Mouse (Mus musculus) ES-E14 (cell line): ENCODE data around the gene Wdr11.

Experiments used
- CHD2 ChIP-seq: IDR thresholded peaks from 2 replicates; pipeline ENCODE4 v1.6.1; 2014; ENCODE audit warnings: mild to moderate bottlenecking, low read depth, low read length, inconsistent platforms
- HCFC1 ChIP-seq: IDR thresholded peaks from 2 replicates; pipeline ENCODE4 v1.6.1; 2012; ENCODE audit warnings: low read length, inconsistent platforms, borderline replicate concordance; ENCODE audit not compliant: insufficient read depth
- ZC3H11A ChIP-seq: IDR thresholded peaks from 2 replicates; pipeline ENCODE4 v1.6.1; 2012; ENCODE audit warnings: low read depth, mild to moderate bottlenecking, inconsistent platforms, low read length, borderline replicate concordance

DNA sequence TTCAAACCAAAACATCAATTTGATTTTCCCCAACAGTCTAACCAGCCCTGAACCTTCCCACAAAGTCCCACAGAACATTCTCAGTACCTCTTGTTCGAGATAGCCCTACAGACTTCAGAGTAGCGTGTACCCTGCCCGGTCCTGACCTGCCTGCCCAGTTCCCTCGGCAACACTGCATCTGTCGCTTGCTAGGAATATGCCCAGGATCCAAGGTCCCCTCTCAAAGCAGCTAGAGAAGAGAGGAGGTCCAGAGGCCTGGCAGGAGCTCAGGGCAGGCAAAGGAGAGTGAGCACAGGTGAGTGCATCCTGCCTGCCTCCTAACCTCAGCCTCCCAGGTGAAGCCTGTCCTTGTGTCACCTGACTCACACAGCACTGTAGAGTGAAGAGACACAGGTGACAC, 47.3 kb downstream of the Wdr11 start:
- TF ChIP-seq HCFC1: no peak
- no peak for TF ChIP-seq ZC3H11A
- TF ChIP-seq CHD2: no peak
